Mouse (Mus musculus) ES-E14 (cell line): ENCODE data around the gene Upk3a.

ENCODE experiments used
- HCFC1 ChIP-seq: IDR thresholded peaks from 2 replicates; pipeline ENCODE4 v1.6.1; 2012; ENCODE audit warnings: low read length, inconsistent platforms, borderline replicate concordance; ENCODE audit not compliant: insufficient read depth
- ZC3H11A ChIP-seq: IDR thresholded peaks from 2 replicates; pipeline ENCODE4 v1.6.1; 2012; ENCODE audit warnings: low read depth, mild to moderate bottlenecking, inconsistent platforms, low read length, borderline replicate concordance

GRCm38 (mm10) chr15:84989098-84989497, 27.8 kb upstream of the Upk3a start:
- TF ChIP-seq HCFC1, result no peak
- TF ChIP-seq ZC3H11A, result no peak
